Mouse (Mus musculus): Measurements from ENCODE around the gene Tmem108.

Tmem108 gene

GRCm38 (mm10) chr9:103761647-103762084 lies at the start of gene Tmem108:
Gene Tmem108, minus strand, starts transcription at chr9:103761837.
- no peak for DNase-seq (ENCODE audit: low spot score)

- DNase-seq (ENCODE audit: low spot score): no peak
Measured at GRCm38 (mm10) chr9:103789029-103789428, 27.4 kb upstream of the Tmem108 start.

DNA sequence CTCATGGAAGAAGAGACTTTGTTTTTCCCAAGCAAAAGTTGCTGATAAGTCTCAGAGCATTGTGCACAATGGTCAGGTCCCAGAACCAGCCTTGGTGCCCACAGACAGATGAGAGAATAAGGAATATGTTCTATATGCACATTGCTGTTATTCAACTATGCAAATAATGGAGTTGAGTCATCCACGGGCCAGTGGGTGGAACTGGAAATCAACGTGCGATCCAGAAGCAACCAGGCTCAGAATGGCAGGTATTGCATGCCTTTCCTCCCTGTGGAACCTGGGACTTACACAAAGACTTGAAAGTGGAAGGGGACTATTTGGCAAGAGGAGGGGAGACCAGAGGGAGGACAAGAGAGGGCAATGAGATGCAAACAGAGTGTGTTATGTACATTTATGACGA lies 22.5 kb upstream of the Tmem108 start:
- DNase-seq (ENCODE audit: low spot score): no peak

DNA sequence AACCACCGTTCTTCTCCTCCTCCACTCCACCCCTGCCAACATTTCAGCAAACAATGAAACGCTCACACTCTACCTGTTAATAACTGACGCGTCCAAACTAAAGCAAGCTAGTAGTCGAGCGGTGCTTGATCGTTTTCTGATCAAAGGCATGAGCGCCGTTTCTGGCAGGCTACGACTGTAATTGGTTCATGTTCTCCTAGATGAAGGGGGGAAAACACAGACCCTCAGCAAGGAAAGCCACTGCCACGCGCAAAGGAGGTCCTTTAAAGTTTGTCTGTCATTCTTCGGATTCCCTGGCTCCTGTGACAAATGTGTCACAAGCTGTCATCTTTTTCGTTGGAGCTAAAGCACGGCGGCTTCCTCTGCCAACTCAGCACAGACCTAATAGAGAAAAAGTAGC lies 21.6 kb upstream of the Tmem108 start:
- no peak for DNase-seq (ENCODE audit: low spot score)

DNA sequence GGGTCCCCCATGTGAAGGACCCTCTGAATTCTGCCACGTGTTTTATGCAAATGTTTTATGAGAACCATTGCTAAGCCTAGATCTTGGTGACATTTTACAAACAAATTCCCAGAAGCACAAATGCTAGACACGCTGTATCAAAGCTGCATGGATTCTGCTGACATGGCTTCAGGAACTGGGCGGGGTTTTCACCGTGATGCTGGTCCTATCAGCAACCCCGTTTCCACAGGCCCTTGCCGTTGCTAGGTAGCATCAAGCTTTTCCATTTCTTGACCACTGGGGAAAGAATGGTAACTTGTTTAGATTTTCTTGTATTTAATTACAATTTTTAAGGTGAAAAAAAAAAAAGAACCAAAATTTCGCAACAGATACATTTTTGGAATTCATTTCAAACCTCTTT lies 20.7 kb upstream of the Tmem108 start:
- no peak for DNase-seq (ENCODE audit: low spot score)

- no peak for DNase-seq (ENCODE audit: low spot score)
Measured at GRCm38 (mm10) chr9:103781407-103781806, 19.8 kb upstream of the Tmem108 start.

DNA sequence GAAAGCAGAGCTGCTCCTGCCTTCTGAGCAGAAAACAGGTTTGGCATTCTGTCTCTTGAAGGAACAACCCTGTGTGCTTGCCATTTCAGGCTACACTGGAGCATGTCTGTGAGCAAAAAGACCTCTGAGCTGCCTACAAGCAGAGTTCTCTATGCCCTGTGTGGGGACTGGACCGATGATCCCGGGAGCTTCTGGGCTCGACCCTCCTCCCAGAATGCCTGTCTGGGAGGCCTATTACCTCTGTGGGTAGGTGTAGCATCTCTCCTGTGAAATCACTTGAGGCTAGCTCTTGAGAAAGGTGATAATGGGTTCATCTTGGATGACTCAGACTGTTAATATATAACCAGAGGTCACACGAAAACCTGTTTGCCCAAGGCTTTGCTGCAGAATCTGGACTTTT lies 19.0 kb upstream of the Tmem108 start:
- no peak for DNase-seq (ENCODE audit: low spot score)

- no peak for DNase-seq (ENCODE audit: low spot score)
Measured at GRCm38 (mm10) chr9:103778185-103778584, 16.5 kb upstream of the Tmem108 start.

- DNase-seq (ENCODE audit: low spot score): no peak
Measured at GRCm38 (mm10) chr9:103761151-103761571, 476 bp downstream of the Tmem108 start.

DNA sequence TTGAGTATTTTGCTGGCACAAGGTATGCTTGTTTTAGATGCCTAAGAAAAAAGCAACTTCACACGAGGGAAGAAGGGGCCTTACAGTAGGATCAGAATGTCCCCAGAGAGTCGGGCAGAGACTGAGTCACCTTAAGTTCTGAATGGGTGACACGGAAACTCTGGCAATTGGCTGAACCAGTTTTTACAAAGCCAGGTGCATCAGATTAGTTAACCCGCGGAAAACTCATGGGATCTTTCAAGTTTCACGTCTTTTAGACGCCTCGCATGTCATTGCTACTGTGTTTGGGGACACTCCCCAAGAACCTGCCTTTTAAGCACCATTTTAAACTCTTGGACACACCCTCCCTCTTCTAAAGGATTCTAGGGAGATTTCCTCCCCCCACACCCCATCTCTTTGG lies 1.3 kb downstream of the Tmem108 start:
- DNase-seq (ENCODE audit: low spot score): no peak

DNA sequence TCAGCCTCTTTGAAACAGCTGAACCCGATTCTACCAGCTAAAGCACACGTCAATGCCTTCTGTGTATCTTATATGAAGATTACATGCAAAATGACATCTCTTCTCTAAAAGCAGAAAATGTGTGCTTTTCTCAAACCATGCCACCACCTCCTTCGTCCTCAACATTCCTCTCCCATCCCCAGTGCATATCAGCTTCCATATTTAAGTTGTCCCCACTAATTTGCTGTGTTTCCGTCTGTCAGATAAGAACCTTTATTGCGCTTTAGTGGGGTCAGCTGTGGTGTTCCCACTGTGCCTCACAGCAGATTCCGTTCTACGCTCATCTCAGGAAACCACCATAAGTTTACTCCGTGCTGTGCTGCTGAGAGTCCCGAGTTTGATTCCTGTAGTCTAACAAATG lies 1.8 kb downstream of the Tmem108 start:
- no peak for DNase-seq (ENCODE audit: low spot score)

- DNase-seq (ENCODE audit: low spot score): peak; percentile 72
Measured at GRCm38 (mm10) chr9:103758930-103759695, 2.5 kb downstream of the Tmem108 start.

GRCm38 (mm10) chr9:103758246-103758645 lies 3.4 kb downstream of the Tmem108 start:
- no peak for DNase-seq (ENCODE audit: low spot score)

GRCm38 (mm10) chr9:103752618-103753017 lies 9.0 kb downstream of the Tmem108 start:
- DNase-seq (ENCODE audit: low spot score): no peak

GRCm38 (mm10) chr9:103751568-103751967 lies 10.1 kb downstream of the Tmem108 start:
- no peak for DNase-seq (ENCODE audit: low spot score)

GRCm38 (mm10) chr9:103750491-103750890 lies 11.1 kb downstream of the Tmem108 start:
- DNase-seq (ENCODE audit: low spot score): no peak

DNA sequence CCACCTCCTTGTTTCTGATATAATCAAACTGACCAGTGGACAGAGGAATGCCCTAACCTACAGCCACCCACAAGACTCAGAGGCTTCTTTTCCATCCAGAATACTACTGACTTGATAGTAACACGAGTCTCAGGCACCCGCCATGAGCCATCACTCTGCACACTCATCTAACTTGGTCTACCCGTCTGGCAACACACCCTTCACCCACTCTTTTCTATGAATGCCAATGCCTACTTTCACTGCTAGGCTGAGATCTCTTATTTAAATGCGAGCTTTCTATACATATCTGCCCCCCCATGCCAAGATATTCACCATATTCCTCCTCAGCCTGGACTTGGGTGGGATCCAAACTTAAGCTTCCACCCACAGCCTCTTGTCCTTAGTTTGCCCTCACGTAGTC lies 15.0 kb downstream of the Tmem108 start:
- DNase-seq (ENCODE audit: low spot score): no peak

DNA sequence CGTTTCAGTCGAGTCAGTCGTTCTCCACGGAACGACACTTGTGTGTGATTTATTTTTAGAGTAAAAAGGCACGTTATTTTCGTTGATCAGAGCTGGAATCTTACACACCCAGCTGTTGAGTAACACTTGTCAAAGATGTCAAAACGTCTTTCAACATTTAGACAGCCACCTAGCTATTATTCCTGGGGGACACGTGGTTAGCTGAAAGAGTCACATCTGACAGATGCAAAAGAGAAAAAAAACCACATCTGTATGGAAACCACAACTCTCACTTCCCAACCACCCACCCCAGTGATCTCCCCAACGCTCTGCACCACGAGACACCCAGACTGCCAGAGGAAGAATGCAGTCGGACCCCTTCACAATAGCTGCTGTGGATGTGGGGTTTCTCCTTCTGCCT lies 21.5 kb downstream of the Tmem108 start:
- no peak for DNase-seq (ENCODE audit: low spot score)

DNA sequence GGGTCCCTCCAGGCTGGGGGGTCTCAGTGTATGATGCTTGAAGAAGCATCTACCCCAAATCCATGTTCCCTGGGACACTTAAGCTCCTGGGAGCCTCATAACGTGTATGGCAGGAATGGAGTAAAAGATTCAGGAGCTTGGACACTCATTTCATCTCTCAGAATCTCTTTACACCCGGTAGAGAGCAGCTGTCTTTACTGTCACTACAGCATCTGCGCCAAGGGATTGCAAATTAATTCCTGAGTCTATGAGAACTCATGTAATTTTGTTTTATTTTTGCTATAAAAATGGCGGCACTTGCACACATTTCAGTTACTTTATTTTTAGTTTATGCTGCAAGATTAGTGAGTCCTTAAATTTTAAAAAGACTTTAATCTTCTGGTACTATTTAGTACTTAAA lies 22.6 kb downstream of the Tmem108 start:
- DNase-seq (ENCODE audit: low spot score): no peak

GRCm38 (mm10) chr9:103729716-103730115 lies 31.9 kb downstream of the Tmem108 start:
- DNase-seq (ENCODE audit: low spot score): no peak

DNA sequence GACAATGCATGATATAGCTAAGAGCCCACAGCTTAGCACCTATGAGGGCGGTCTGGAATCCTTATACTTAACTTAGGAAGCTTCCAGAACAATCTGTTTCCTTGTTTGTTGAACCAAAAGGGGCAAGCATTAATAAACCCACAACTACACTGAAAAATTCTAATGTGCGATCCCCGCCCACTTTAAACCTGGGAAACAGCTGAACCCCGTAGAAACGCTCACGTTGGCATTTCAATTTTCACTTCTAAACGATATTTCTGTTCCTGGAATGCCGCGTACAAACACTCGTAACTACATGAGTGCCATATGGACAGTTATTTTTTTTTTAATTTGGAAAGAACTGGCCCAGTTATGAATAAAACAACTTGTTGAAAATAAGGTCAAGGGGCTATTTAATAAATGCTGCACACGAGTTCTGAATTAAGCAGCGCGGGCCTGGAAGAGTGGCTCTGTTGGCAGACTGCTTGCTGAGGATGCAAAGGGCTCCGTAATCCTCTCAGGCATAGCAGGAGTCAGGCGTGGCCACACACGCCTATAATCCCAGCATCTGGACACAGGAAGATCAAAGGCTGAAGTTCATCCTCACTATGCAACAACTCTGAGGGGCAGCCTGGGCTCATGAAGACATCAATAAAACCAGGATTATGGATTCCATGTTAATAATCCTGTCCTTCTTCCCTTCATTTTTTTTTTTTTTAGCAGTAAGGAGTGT lies 34.7 kb downstream of the Tmem108 start:
- DNase-seq (ENCODE audit: low spot score): no peak

DNA sequence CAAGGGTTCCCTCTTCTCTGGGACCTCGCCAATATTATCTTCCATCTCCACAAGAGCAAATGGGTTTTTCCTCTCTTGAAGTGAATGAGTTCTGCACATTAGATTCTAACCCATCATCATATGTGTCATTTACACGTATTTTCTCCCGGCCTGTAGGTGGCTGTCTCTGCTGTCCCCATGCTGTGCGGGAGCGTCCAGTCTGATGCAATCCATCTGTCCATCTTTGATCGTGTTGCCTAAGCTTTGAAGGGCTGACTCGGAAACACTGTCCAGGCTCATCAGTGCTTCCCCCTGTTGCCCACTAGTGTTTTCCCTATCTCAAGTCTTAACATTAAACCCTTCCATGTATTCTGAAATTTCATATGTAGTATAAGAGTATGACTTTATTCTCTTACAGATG lies 36.1 kb downstream of the Tmem108 start:
- no peak for DNase-seq (ENCODE audit: low spot score)

GRCm38 (mm10) chr9:103721486-103721885 lies 40.2 kb downstream of the Tmem108 start:
- no peak for DNase-seq (ENCODE audit: low spot score)

DNA sequence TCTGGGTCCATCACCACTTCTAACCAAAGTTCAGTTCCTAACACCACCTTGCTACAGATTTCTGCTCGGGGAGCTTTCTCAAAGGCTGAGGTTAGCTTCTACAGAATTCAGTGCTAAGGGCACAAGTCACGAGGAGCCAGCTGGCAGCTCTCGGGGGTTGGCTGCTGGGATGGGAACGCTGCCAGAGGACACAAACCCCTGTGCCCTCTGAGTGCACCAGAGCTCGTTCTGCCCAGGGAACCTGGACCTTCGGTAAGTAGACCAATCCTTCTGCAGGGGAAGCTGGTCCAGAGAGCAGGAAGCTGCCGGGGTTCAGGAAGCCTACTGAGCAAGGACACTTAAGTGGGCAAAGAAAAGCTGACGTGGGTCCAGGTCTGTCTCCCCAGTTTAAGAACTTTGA lies 40.6 kb downstream of the Tmem108 start:
- no peak for DNase-seq (ENCODE audit: low spot score)
